Mouse (Mus musculus): ENCODE data around the gene Rps11.
"Not testable (repeated sequence)": the region's sequence is repeated elsewhere in the genome, so short reads cannot be mapped to it uniquely, and the experiment has no call there.

Rps11 gene

DNA sequence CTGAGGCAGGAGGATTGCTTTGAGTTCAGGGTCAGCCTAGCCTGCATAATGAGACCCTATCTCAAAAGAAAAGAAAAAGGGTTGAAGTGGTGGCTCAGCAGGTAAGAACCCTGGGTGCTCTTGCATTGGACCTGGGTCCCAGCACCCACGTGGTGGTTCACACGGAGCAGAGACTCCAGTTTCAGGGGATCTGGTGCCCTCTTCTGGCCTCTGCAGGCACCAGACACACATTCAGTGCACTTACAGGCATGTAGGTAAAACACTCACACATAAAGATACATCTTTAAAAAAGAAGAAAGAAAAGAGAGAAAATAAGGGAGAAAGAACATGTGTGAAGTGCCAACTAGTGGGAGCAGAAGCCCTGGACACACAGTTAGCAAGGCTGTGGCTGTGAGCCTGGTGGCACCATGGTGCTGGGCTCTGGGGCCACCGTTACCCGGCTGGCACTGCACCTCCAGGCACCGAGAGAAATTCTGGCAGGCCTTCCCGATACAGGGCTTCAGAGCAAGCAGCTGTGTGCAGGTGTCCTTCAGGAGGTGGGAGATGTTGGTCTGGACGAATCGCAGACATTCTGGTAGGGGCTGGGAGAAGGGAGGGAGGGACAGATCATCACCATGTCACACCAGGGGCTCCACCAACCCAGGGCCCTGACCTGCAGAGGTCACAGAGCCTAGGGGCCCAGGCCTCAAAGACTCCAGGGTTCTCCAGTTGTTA lies 9.4 kb upstream of the Rps11 start:
- DNase-seq (ENCODE audit: low spot score in 2 of 2) = no peak

DNA sequence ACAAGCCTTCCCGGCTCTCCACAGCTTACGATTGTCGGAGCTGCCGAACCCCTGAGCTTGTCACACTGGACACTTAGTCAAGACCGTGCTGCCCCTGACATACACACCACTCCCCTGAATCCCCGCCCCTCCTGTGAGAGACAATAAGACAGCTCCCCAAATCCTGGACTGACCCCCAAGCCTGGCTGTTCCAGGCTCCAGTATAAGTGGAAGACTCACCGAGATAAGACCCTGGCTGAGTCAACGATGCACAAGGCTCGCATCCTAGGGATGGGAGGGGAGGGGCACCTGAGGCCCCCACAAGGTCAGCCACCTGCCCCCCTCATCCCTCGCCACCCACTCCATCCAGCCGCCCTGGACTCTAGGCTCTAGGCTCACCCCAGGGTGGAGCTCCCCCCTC lies 7.6 kb upstream of the Rps11 start:
- DNase-seq (ENCODE audit: low spot score in 2 of 2) = no peak

DNA sequence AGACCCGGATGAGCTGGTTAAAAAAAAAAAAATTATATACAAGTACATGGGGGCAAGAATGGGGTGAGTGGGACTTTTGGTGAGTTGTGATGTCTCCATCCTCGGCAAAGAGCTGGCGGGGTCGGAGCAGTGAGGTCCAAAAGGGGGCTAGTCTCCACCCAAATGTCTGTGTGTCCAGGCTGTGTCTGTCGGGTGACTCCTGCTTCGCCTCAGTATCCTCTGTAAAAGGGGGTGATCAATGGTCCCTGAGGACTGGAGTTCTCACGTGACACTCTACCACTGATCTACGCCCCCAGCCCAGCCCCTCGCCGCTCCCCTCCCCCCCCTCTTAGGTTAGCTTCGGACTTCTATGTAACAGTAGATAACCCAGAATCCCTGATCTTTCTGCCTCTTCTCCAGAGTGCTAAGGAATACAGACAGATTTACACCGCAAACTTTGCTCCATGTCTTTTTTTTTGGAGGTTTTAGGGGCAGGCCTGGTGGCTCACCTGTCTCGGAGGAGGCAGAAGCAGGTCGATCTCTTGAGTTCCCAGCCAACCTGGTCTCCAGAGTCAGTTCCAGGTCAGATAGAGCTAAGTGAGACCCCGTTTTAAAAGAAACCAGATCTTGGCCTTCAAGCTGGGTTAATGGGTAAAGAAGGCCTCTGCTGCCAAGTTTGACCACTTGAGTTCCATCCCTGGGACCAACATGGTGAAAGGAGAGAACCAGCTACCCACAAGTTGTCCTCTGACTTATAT lies 5.7 kb upstream of the Rps11 start:
- DNase-seq (ENCODE audit: low spot score in 2 of 2) = no peak

DNA sequence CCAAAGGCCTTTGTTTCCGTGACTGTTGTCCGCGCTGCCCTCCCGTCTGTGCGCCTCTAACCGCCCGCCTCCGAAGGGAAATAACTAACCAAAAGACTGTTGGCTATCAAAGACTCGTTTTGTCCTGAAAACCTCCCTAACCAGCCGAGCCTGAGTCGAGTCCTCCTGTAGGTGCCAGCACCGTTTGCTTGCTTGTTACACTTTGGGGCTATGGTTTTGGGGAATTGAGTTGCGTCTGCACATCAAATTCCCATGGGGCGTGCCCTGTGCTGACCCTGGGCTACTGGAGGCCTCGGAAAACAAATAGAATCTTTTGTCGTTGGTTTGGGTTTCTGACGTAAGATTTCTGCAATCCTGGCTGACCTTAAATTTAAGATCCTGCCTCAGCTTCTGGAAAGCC lies 5.1 kb upstream of the Rps11 start:
- DNase-seq (ENCODE audit: low spot score in 2 of 2) = peak in 1 of 2 experiments; percentile 39

DNA sequence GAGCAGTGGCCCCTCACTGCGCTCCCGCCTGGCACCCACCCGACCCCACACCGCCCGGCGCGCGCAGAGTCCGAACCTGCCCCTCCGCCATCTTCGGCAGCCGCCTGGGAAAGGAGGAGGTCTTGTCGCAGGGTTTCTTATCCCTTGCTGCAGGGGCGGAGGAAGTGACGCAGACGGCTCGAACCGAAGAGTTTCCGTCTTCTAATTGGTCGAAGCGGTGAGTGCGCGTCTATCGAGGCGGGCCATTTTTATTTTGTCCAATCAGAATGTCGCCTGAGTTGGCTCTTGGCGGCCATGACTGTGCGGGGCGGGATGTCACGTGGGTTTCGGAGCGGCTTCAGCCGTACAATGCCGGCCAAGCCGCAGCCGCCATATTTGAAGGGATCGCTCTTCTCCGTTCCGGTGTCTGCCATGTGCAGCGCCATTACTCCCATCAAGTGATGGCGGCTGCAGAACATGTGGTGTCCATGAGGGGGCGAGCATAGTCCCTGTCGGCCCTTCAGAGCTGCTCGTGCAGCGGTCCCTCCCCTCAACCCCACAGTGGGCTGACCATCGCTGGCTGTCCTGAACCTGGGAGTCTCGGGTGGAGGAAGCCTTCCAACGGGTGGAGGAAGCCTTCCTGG lies 4.5 kb upstream of the Rps11 start, which contains the start of gene Rpl13a:
Gene Rpl13a (minus strand): TSS at position 138 of the 623 bp plus-strand sequence.
- DNase-seq (ENCODE audit: low spot score in 2 of 2) = peak; percentile 99

DNA sequence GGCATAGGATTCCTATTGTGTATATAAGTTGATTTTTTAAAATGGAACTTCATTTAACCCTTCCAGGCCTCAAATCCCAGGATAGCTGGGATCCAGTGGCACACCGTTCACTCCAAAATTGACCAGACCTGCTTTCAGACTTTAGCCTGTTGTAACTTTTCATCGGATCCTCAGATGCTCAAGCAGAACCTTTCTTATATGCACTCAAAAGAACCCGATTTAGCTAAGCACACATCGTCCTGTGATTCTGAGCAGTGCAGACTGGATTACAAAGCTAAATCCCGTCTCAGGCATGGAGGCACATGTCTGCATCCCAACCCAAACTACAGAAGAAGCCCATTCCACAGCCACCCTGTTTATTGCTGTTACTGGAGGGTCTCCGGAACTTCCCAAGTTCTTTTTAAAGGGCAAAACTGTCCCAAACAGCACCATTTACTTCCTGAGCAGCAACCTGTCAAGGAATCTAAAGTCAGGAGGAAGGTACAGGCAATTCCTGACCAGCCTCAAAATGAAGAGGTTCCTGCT lies 3.5 kb upstream of the Rps11 start:
- no peak for DNase-seq (ENCODE audit: low spot score in 2 of 2)

DNA sequence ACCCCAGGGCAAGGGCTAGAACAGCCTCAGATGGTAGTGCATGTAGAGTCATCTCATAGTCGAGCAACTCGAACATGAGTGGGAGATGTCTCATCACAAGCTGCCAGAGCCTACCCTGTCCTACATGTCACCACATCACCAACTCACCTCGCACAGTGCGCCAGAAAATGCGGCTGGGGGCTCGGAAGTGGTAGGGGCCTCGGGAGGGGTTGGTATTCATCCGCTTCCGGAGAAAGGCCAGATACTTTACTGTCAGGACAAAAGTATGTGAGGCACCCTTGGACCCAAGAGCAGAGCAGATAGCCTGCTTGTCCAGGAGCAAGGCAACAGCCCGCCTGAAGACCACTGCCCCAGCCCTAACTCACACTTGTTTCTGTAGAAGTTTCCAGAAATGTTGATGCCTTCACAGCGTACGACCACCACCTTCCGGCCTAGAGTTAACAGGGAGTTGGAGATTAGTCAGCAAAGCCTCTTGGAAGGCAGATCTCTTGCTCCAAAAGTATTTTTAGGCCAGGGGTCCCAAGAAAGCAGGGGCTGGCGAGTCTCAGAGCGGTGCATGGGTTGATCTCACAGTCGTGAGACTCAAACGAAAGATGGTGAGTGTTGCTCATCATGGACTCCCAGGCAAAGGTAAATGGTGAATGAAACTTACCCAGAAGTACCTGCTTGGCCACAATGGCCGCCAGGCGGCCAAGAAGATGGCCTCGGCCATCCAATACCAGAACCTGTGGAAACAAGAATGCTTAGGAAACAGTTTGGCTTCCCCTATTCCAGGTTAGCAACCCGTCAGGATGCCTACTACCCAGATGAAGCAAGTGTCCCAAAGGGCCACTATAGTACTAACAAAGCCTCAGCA lies 2.8 kb upstream of the Rps11 start:
- no peak for DNase-seq (ENCODE audit: low spot score in 2 of 2)

DNA sequence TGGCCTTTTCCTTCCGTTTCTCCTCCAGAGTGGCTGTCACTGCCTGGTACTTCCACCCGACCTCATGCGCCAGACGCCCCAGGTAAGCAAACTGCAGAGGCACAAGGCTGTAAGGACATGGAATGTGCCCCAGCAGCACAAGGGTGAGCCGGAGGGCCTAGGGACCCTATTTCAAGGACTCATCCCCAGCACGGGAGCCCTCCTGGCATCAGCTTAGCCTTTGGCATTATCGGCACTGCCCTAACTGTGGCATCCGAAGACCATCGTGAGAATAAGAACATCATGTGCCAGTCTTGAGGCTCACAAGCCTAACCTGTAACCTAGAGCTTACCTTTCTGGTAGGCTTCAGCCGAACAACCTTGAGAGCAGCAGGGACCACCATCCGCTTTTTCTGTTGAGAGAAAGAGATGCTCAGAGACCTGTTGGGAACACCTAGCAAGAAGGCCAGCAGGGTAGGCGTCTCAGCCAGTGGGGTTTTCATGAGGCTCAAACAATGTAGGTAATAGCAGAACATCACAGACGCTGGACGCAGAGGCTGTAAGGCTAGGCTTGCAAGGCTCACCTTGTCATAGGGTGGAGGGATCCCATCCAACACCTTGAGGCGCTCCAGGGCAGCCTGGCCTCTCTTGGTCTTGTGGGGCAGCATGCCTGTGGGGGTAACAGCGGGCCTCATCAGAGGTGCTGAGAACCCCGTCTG lies 2.1 kb upstream of the Rps11 start:
- DNase-seq (ENCODE audit: low spot score in 2 of 2) = no peak

DNA sequence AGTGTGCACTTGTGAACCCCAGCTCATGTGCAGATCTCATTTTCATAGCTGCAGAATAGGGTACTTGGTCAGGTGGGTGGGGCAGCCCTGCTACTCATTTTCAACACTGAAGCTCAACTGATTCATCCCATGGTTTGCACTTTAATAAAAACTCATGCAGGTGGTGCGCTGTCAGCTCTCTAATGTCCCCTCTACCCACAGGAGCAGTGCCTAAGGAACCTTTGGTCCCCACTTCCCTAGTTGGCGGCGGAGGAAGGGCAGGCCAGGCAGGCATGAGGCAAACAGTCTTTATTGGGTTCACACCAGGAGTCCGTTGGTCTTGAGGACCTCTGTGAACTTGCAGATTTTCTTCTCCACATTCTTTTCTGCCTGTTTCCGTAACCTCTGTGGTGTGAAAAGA lies 1.4 kb upstream of the Rps11 start:
- not testable (repeated sequence) for DNase-seq (ENCODE audit: low spot score in 2 of 2)

DNA sequence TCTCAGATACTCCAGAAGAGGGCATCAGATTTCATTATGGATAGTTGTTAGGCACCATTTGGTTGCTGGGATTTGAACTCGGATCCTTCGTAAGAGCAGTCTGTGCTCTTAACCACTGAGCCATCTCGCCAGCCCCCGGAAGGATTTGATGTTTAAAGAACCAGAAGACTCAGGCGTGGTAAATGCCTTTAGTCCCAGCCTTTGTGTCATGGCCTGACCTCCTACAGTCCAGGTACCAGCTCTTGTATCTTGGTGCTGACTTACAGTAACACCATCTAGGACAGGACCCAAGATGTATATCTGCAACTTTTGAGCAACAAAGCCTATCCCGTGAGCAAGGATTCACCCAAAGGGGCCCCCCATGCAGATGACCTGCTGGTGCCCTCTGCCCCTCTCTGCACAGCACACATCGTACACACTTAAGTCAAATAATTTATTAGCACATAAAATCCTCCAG lies 933 bp upstream of the Rps11 start:
- DNase-seq (ENCODE audit: low spot score in 2 of 2) = no peak

DNA sequence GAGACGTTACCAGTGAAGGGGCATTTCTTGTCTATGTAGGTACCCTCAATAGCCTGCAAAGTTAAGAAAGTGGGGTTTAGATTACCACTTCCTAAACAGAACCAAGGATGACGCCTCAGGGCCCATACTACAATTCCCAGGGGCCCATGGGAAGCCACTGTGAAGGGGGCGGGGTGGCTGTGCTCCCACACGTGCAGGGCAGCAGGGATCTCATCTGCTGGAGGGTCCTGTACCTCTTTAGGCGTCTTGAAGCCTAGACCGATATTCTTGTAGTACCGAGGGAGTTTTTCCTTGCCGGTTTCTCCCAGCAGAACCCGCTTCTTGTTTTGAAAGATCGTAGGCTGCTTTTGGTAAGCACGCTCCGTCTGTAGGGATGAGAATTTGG lies 1.1 kb downstream of the Rps11 start:
- no peak for DNase-seq (ENCODE audit: low spot score in 2 of 2)

DNA sequence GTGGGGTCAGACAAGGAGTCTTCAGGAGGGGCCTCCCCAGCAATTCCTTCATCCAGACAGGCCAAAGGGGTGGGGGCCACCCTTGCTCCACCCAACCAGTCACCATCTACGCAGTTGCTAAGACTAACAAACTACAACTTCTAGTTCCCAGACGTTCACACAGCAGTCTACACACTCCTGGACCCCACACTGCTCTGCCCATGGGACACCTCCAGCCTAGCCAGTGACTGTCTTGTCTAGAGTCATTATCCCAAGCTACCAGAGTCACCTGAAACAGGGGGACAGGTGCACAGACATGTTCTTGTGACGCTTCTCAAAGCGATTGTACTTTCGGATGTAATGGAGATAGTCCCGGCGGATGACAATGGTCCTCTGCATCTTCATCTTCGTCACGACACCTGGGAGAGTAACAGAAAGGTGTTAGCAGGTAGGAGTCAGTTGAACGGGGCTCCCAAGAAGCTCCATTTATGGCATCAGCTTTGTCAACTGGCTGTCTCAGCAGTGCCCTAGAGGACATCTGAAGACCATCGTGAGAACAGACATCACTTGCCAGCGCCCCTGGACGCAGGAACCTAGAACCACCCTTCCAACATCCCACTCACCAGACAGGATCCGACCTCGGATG lies 1.6 kb downstream of the Rps11 start:
- DNase-seq (ENCODE audit: low spot score in 2 of 2) = no peak

DNA sequence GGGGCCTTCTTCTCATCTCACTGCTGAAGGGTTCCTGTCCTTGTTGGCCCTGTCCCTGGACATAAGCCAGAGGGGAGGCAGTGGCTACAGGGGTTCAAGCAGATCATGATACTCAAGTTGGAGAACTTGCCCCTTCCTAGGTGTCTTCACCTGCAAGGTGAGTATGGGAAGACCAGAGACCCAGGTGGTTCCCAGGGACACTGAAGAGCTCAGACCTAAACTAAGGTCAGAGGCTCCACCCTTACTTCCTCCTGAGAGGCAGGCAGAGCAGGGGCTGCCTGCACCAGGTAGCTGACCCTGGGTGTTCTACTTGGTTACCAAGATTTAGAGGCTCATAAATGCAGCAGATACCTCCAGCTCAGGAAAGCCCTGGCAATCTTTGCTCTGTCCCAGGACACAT lies 2.3 kb downstream of the Rps11 start:
- no peak for DNase-seq (ENCODE audit: low spot score in 2 of 2)

DNA sequence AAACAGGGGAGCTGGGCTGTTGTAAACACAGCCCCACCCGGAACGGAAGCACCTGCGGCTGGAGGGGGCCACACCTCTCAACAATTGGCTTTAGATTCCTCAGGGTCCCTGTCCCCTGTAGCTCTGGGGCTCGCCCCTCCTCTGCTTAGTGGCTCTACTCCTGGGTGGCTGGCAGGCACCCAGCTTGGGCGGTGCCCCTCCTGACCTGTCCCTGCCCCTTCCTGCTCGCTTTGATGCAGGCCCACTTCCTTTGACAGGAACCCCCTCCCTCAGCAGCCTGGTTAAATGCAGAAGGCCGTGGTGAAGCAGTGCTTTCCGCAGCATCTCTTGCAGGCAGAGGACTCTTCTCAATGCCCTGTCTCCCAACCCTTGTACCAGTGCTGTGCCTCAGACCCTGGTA lies 2.8 kb downstream of the Rps11 start:
- no peak for DNase-seq (ENCODE audit: low spot score in 2 of 2)

DNA sequence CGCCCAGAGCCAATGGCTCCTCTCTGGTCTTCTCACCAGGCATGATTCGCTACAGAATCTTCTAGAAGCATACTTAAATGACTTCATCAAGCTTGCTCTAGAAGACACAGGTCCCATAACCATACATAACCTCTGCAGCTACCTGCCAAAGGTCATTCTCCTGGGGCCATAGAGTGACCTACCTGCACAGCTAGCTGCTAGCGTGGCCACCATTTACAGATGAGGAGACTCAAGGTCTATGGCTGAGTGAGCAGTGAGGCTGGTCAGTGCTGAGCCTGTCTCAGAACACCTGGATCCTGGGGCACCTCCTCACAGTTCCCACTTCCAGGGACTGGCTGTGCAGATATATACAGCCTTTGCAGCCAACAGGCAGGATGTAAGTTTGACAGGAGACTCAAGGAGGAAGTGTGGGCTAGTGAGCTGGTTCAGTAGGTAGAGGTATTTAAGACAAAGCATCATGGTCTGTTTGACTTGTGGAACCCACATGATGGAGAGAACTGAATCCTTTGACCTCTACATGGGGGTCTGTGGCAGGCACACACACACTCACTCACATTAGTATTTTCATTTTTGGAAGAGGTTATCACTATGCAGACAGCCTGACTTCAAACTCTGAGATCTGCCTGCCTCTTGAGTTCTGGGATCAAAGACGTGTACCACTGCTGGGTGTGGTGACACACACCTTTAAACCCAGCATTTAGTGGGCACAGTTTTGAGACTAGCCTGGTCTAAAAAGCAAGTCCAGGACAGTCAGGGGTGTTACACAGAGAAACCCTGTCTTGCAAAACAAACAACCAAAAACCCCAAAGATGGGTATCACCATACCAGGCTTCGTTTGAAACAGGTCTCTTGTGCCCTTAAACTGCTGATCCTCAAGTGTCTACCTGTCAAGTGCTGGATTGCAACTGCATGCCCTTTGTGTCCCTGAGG lies 4.2 kb downstream of the Rps11 start:
- no peak for DNase-seq (ENCODE audit: low spot score in 2 of 2)

DNA sequence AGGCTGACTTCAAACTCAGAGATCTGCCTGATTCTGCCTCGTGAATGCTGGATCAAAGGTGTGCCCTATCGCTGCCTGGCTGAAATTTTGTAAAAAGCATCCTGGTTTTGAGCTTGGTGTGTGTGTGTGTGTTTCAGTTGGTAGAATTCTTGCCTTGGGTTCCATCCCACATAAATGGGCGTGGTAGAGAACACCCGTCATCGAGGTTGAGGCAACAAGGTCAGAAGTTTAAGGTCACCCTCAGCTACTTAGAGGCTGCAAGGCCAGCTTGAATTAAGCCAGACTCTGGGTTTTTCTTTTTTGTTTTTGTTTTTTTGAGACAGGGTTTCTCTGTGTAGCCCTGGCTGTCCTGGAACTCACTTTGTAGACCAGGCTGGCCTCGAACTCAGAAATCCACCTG lies 5.9 kb downstream of the Rps11 start:
- DNase-seq (ENCODE audit: low spot score in 2 of 2) = no peak

DNA sequence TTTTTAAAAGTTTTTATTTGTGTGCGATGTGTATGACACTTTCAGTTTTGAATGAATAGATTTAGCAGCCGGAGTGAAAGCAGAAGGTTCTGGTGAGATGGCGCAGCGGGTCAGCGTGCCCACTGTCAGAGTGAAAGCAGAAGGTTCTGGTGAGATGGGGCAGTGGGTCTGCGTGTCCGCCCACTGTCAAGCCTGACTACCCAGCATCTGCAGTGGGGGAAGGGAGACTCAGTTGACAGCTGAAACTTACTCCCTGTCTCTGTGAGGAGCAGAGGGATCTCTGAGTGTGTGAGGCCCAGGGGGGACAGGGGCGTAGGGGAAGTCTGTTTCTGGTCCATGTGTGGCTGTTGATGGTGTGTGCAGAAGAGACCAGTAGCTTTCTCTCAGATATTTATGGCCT lies 6.7 kb downstream of the Rps11 start:
- DNase-seq (ENCODE audit: low spot score in 2 of 2) = no peak

DNA sequence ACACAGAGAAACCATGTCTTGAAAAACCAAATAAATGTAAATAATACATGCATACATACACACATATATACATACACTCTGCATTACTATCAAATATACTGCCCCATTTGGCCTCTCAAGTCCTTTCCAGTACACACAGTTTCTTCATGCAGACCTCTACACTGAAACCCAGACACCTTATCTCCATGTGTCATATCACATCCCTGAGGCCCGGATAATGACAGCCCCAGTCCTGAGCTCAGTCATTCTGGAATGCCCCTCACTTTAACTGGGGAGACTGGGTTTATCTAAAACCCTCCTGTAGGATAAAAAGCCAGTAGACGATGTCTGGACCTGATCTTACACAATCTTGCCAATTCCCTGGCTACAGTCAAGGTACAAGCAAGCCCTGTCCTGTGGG lies 10.8 kb downstream of the Rps11 start:
- no peak for DNase-seq (ENCODE audit: low spot score in 2 of 2)

DNA sequence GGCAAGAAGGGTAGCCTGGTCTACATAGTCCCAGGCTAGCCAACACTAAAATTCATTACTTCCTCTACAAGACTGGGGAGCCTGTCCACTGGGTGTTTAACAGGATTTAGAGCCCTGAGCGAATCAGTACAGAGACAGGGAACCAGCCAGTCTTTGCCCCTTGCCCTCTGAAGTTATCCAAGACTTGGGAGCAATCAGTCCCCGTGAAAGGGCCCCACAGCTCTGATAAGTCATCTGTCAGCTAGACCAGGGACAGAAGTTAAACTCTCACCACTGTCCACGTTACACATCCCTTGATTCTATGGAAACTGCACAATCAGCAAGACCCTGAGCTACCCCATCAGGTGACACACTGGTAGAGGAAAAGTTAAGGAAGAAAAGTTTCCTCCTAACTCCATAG lies 11.7 kb downstream of the Rps11 start:
- no peak for DNase-seq (ENCODE audit: low spot score in 2 of 2)

DNA sequence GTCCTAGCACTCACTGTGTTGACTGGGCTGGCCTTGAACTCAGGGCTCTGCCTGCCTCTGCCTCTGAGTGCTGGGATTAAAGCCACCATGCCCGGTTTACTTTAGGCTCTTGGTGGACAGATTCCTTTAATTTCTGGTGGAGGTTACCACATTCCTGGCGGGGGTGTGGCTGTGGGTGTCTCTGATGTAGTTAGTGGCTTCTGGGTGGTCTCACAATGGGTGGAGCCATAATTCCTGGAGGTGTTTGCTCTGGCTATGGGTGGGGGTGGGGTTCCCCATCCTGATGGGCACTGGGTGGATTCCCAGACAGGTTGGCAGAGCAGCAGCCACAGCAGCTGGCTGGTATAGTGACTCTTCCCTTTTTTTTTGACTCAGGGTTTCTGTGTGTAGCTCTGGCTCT lies 12.3 kb downstream of the Rps11 start:
- DNase-seq (ENCODE audit: low spot score in 2 of 2) = no peak
